Mouse (Mus musculus) spleen, postnatal 10 days (tissue): ENCODE data around the gene 9130409I23Rik.

Experiments
- DNase-seq, 2 experiments: peaks; one replicate each; pipeline ENCODE4 v3.0.0; 2021 to 2022; ENCODE audit warnings: low spot score in 2 of 2

Gene 9130409I23Rik

GRCm38 (mm10) chr1:181050937-181051336 lies at the start of gene 9130409I23Rik:
Gene 9130409I23Rik (plus strand): TSS chr1:181051237.
- DNase-seq: no peak

- DNase-seq: no peak
Observed at GRCm38 (mm10) chr1:181001621-181002020, 49.4 kb upstream of the 9130409I23Rik start.

- DNase-seq: no peak
Observed at GRCm38 (mm10) chr1:181003790-181004189, 47.2 kb upstream of the 9130409I23Rik start.

- no peak for DNase-seq
Observed at GRCm38 (mm10) chr1:181005331-181005730, 45.7 kb upstream of the 9130409I23Rik start.

- DNase-seq: no peak
Observed at GRCm38 (mm10) chr1:181007831-181008230, 43.2 kb upstream of the 9130409I23Rik start.

GRCm38 (mm10) chr1:181008266-181008665 lies 42.8 kb upstream of the 9130409I23Rik start:
- no peak for DNase-seq

- DNase-seq: no peak
Observed at GRCm38 (mm10) chr1:181009011-181009590, 41.9 kb upstream of the 9130409I23Rik start.

- no peak for DNase-seq
Observed at GRCm38 (mm10) chr1:181009754-181010153, 41.3 kb upstream of the 9130409I23Rik start.

- no peak for DNase-seq
Observed at GRCm38 (mm10) chr1:181010171-181010932, 40.7 kb upstream of the 9130409I23Rik start.

- DNase-seq: no peak
Observed at GRCm38 (mm10) chr1:181011601-181012000, 39.4 kb upstream of the 9130409I23Rik start.

- DNase-seq: no peak
Observed at GRCm38 (mm10) chr1:181012416-181012815, 38.6 kb upstream of the 9130409I23Rik start.

GRCm38 (mm10) chr1:181013446-181013845 lies 37.6 kb upstream of the 9130409I23Rik start:
- DNase-seq: no peak

- peak in 1 of 2 experiments; percentile 32 for DNase-seq
Observed at GRCm38 (mm10) chr1:181014731-181015500, 36.1 kb upstream of the 9130409I23Rik start.

GRCm38 (mm10) chr1:181015558-181015957 lies 35.5 kb upstream of the 9130409I23Rik start:
- peak in 1 of 2 experiments; percentile 13 for DNase-seq

GRCm38 (mm10) chr1:181016045-181016444 lies 35.0 kb upstream of the 9130409I23Rik start:
- no peak for DNase-seq

- DNase-seq: peak; percentile 19 to 66
Observed at GRCm38 (mm10) chr1:181016532-181017131, 34.4 kb upstream of the 9130409I23Rik start.

- peak; percentile 60 to 85 for DNase-seq
Observed at GRCm38 (mm10) chr1:181017212-181017711, 33.8 kb upstream of the 9130409I23Rik start.

GRCm38 (mm10) chr1:181017890-181018420 lies 33.1 kb upstream of the 9130409I23Rik start:
- DNase-seq: peak in 1 of 2 experiments; percentile 12

GRCm38 (mm10) chr1:181020756-181021487 lies 30.1 kb upstream of the 9130409I23Rik start, which contains the start of gene Ephx1:
Gene Ephx1 (minus strand): TSS chr1:181020904.
- peak in 1 of 2 experiments; percentile 8 for DNase-seq

- peak in 1 of 2 experiments; percentile 7 for DNase-seq
Observed at GRCm38 (mm10) chr1:181021488-181021865, 29.6 kb upstream of the 9130409I23Rik start.

GRCm38 (mm10) chr1:181022265-181022664 lies 28.8 kb upstream of the 9130409I23Rik start:
- peak; percentile 45 to 80 for DNase-seq
